Mouse (Mus musculus): ENCODE measurements around the gene Foxe3. TPM values are rescaled to one million over a fixed set of nuclear protein-coding genes. Genes with fewer than 3 reads are reported as not detected.

The Foxe3 gene
- total RNA-seq, 1 experiment = not detected

DNA sequence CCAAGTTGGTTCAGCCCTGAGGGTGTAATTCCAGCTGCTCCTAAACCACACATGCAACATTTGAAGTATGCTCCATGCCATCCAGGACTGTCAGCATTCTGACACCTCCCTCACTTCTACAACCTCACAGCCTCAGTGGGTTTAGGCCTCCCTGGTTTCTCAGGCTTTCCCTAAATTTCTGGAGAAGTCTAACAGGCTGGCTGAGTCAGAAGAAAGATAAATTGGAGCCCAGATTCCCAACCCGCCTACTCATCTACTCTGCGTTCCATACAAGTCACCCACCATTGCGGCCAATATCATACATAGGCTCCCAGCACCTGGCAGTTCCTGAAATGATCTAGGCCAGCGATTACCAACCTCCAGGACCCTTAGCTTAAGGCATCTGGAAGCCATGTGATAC is 6.9 kb upstream of the Foxe3 start:
- Histone ChIP-seq H3K27ac (ENCODE audit: insufficient read depth, low read depth, low read length, poor library complexity, severe bottlenecking) (no peak overlapping the region), H3K4me3 (ENCODE audit: insufficient read depth in 1 of 2, low read depth in 1 of 2, low read length in 2 of 2, poor library complexity in 1 of 2, severe bottlenecking in 1 of 2) (no peak overlapping the region), H3K9me3 (ENCODE audit: control insufficient read depth, insufficient read depth, low read depth, low read length) (no peaks in the 10 kb centered on the region), H3K9ac (ENCODE audit: insufficient read depth, low read depth, low read length, poor library complexity, severe bottlenecking) (no peak overlapping the region), H3K4me1 (ENCODE audit: control insufficient read depth in 2 of 2, insufficient read depth in 2 of 2, low read length in 2 of 2, poor library complexity in 1 of 2) (no peaks in the 10 kb centered on the region), H3K36me3 (ENCODE audit: control insufficient read depth, insufficient read depth, low read length, poor library complexity, severe bottlenecking) (no peaks in the 10 kb centered on the region)
- DNase-seq (ENCODE audit: low read depth, low spot score) = no peak
- no peak for TF ChIP-seq ZC3H11A (IDR thresholded peaks at IDR 0.05; ENCODE audit: borderline replicate concordance, low read depth, low read length)
- in situ Hi-C loops (cut with MboI; ENCODE audit: low sequenced_read_pairs in 2 of 2, unreplicated experiment in 2 of 2) = no loop called here

DNA sequence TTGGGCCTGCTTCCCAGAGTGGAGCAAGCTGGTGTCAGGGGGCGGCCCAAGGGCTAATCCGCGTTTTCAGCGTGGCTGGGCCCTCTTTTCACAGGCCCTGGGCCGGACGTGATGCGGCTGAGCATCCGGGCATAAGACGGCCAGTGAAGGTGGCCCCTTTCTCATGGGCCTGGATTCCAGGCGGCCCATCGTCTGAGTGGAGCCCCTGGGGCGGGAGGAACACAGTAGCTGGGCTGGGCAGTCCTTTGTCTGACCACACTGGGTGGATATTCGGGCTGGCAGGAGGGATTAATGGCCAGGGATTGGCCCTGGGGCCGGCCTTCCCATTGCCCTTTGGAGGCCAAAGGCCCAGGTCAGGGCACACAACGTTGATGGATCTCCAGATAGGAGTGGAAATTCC is 3.3 kb upstream of the Foxe3 start:
- Histone ChIP-seq H3K4me1 (ENCODE audit: control insufficient read depth in 2 of 2, insufficient read depth in 2 of 2, low read length in 2 of 2, poor library complexity in 1 of 2) (no peaks in the 10 kb centered on the region), H3K9ac (ENCODE audit: insufficient read depth, low read depth, low read length, poor library complexity, severe bottlenecking) (no peak overlapping the region), H3K9me3 (ENCODE audit: control insufficient read depth, insufficient read depth, low read depth, low read length) (no peaks in the 10 kb centered on the region), H3K36me3 (ENCODE audit: control insufficient read depth, insufficient read depth, low read length, poor library complexity, severe bottlenecking) (no peaks in the 10 kb centered on the region), H3K4me3 (ENCODE audit: insufficient read depth in 1 of 2, low read depth in 1 of 2, low read length in 2 of 2, poor library complexity in 1 of 2, severe bottlenecking in 1 of 2) (no peak overlapping the region), H3K27ac (ENCODE audit: insufficient read depth, low read depth, low read length, poor library complexity, severe bottlenecking) (no peak overlapping the region)
- DNase-seq (ENCODE audit: low read depth, low spot score) = no peak
- TF ChIP-seq MAFK (IDR thresholded peaks at IDR 0.05; ENCODE audit: insufficient read depth, low read depth, low read length) (no peak), CHD2 (IDR thresholded peaks at IDR 0.05; ENCODE audit: low read depth, low read length) (no peak), ZNF384 (IDR thresholded peaks at IDR 0.05; ENCODE audit: low read depth, low read length) (no peak), HCFC1 (IDR thresholded peaks at IDR 0.05; ENCODE audit: borderline replicate concordance, insufficient read depth, low read length) (no peak), ZC3H11A (IDR thresholded peaks at IDR 0.05; ENCODE audit: borderline replicate concordance, low read depth, low read length) (no peak)
- in situ Hi-C loops (cut with MboI; ENCODE audit: low sequenced_read_pairs in 2 of 2, unreplicated experiment in 2 of 2) = no loop called here

- Histone ChIP-seq H3K4me3 (ENCODE audit: insufficient read depth in 1 of 2, low read depth in 1 of 2, low read length in 2 of 2, poor library complexity in 1 of 2, severe bottlenecking in 1 of 2) (peak overlapping the region; percentile 59 to 61; a peak in 3 of 4 replicates), H3K36me3 (ENCODE audit: control insufficient read depth, insufficient read depth, low read length, poor library complexity, severe bottlenecking) (no peaks in the 10 kb centered on the region), H3K9ac (ENCODE audit: insufficient read depth, low read depth, low read length, poor library complexity, severe bottlenecking) (peak overlapping the region; percentile 25; the same call in 1 of the 2 replicates), H3K4me1 (ENCODE audit: control insufficient read depth in 2 of 2, insufficient read depth in 2 of 2, low read length in 2 of 2, poor library complexity in 1 of 2) (no peaks in the 10 kb centered on the region), H3K27ac (ENCODE audit: insufficient read depth, low read depth, low read length, poor library complexity, severe bottlenecking) (no peak overlapping the region), H3K9me3 (ENCODE audit: control insufficient read depth, insufficient read depth, low read depth, low read length) (no peaks in the 10 kb centered on the region)
- TF ChIP-seq ZNF384 (IDR thresholded peaks at IDR 0.05; ENCODE audit: low read depth, low read length) (no peak), CHD2 (IDR thresholded peaks at IDR 0.05; ENCODE audit: low read depth, low read length) (no peak), MAFK (IDR thresholded peaks at IDR 0.05; ENCODE audit: insufficient read depth, low read depth, low read length) (no peak), ZC3H11A (IDR thresholded peaks at IDR 0.05; ENCODE audit: borderline replicate concordance, low read depth, low read length) (no peak), HCFC1 (IDR thresholded peaks at IDR 0.05; ENCODE audit: borderline replicate concordance, insufficient read depth, low read length) (no peak)
- in situ Hi-C loops (cut with MboI; ENCODE audit: low sequenced_read_pairs in 2 of 2, unreplicated experiment in 2 of 2) = loop anchor here (25.0 kb wide), 3 partner anchors 263 to 1012 kb away; partner anchors contain the start of genes Dmbx1 (in 1 of the 2) and Trabd2b (in 1 of the 2)
- DNase-seq (ENCODE audit: low read depth, low spot score) = no peak
Observed at GRCm38 (mm10) chr4:114924971-114925916, 569 bp downstream of the Foxe3 start.

- no peak overlapping the region for H3K27ac ChIP-seq (ENCODE audit: insufficient read depth, low read depth, low read length, poor library complexity, severe bottlenecking)
- TF ChIP-seq ZC3H11A (IDR thresholded peaks at IDR 0.05; ENCODE audit: borderline replicate concordance, low read depth, low read length) (0 out of 2 replicates have a peak, but pooled peaks have one; percentile 3), CHD2 (IDR thresholded peaks at IDR 0.05; ENCODE audit: low read depth, low read length) (no peak)
- H3K36me3 ChIP-seq (ENCODE audit: control insufficient read depth, insufficient read depth, low read length, poor library complexity, severe bottlenecking) = no peaks in the 10 kb centered on the region
- in situ Hi-C loops (cut with MboI; ENCODE audit: low sequenced_read_pairs in 2 of 2, unreplicated experiment in 2 of 2) = loop anchor here (10.0 to 25.0 kb wide), 4 partner anchors 252 to 1020 kb away; partner anchors contain the start of genes Dmbx1 (in 1 of the 2) and Trabd2b (in 1 of the 2)
- H3K4me1 ChIP-seq (ENCODE audit: control insufficient read depth in 2 of 2, insufficient read depth in 2 of 2, low read length in 2 of 2, poor library complexity in 1 of 2) = peaks cover 0 to 2% of the 10 kb centered on the region in 2 experiments; a peak in 1 of 4 replicates
- no peaks in the 10 kb centered on the region for H3K9me3 ChIP-seq (ENCODE audit: control insufficient read depth, insufficient read depth, low read depth, low read length)
- no peak overlapping the region for H3K9ac ChIP-seq (ENCODE audit: insufficient read depth, low read depth, low read length, poor library complexity, severe bottlenecking)
- DNase-seq (ENCODE audit: low read depth, low spot score) = no peak
- no peak overlapping the region for H3K4me3 ChIP-seq (ENCODE audit: insufficient read depth in 1 of 2, low read depth in 1 of 2, low read length in 2 of 2, poor library complexity in 1 of 2, severe bottlenecking in 1 of 2)
Observed at GRCm38 (mm10) chr4:114917091-114917490, 8.7 kb downstream of the Foxe3 start.
